Mouse (Mus musculus) cerebellum, adult 11-12 months (tissue): ENCODE data around the gene Shank3.
A peak's percentile ranks its signal among the peaks of the same experiment; 100 is the strongest.

ENCODE experiments used
- DNase-seq: peaks from one replicate; pipeline ENCODE4 v3.0.0; 2022

The Shank3 gene

DNA sequence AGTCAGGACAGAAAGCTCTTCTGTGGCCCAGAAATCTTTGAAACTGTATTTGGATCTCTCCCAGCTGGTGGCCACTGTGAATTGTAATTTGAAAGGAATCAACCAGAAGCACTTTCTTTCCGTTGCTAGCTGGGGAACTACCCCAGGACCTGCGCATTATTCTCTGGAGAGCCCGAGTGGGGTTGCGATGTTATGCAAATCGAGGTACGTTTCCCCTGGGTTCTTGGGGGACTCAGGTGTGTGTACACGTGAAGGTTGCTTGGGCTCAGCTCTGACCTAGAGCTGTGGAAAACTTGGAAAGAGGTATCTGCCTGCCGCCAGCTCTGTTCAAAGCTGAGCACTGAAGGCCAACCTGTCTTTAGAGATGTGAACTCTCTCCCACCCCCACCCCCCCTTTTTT lies 21.6 kb upstream of the Shank3 start:
- DNase-seq: no peak

DNA sequence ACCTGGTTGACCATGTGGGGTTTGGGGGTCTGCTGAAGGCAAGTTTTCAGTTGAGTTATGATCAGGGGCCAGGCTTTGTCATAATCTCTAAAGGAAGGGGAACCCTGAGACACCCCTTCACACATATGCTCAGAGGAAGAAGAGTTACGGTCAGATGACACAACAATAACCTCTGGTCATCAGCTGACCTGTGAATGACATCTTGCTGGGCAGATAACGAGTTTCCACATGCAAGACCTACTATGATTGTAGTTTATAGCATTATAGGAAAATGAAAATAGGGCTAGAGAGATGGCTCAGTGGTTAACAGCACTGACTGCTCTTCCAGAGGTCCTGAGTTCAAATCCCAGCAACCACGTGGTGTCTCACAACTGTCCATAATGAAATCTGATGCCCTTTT lies 20.8 kb upstream of the Shank3 start:
- no peak for DNase-seq

DNA sequence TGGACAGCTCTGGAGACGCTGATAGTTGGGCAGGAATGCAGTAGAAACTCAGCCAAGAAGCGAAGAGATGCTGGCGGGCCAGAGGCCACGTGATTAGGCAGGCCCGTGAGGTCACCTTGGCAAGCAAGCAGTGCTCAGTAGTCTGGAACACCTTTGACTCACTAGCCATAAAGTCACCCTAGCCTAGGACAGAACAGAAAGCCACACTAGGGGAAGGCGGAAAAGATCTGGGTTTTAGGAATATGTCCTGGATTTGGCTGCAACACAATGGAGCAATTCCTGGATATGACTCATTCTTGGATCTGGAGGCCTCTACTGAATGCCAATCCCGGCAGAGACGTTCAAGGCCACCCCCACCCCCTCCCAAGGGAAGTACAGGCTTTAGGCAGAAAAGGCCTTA lies 18.8 kb upstream of the Shank3 start:
- peak; percentile 82 for DNase-seq

DNA sequence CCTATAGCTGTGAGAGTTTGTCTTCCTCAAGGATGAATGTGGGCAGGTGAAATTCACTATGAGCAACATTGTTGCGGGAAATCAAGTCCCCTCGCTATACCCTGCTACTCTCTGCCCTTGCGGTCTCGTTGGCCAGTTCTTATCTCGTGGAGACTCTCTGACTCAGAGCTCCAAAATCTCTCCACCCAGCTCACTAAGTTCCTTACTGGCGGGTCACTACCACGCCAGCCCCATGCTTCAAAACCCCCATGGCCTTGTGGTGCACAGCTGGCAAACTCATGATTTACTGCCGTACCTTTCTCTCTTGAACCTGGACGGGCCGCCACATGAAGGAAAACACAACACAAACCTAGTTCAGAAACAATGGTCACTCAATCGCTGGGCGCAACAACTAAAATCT lies 11.2 kb upstream of the Shank3 start:
- no peak for DNase-seq

DNA sequence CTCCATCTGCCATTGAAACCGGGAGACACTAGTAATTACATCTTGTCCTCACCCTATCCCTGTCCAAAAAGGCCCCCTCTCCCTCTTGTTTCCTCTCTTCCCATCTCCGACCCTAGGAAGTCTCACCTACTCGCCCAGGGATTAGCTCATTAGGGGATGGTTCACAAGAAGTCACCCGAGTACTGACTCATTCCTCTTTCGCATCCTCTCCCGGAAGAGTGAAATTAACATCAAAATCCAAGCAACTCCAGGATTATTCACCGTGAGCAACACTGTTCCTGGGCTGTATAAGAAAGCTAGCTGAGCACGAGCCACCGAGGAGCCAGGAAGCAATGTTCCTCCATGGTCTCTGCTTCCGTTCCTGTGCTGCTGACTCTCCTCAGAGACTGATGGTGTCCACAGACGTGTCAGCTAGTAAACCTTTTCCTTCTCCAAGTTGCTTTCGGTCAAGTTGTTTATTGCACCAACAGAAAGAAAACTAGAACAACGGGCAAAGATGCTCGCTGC lies 10.8 kb upstream of the Shank3 start:
- DNase-seq: no peak

DNA sequence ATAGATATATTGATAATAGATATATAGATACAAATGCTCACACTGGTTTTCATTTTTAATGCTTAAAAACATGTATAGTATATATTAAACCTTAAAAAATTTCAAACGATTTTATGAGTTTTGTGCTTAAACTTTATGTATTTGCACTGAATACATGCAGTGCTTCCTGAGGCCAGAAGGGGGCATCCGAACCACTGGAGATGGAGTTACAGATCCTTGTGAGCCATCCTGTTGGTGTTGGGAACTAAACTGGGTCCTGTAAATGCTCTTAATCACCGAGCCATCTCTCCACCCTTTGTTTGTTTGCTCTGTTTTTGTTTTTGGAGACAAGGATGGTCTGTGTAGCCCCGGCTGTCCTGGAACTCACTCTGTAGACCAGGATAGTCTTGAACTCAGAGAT lies 4.5 kb upstream of the Shank3 start:
- DNase-seq: no peak

DNA sequence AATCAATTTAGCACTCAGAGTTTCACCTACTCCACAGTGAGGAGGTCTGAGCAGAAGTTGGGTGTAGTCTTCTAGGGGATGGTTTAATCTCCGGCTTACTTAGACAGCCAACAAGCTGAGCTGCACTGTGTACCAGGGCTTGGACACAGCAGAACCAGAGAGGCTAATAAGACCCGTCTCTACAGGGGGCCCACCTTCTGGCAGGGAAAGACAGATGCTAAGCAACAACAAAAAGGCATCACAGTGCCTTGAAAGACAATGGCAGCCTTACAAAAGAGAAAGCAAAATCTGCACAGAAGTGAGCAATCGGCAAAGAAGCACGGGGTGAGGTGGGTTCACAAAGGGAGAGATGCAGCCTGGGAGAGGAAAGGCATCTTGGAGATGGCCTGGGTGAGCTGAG lies 3.3 kb upstream of the Shank3 start:
- DNase-seq: no peak

DNA sequence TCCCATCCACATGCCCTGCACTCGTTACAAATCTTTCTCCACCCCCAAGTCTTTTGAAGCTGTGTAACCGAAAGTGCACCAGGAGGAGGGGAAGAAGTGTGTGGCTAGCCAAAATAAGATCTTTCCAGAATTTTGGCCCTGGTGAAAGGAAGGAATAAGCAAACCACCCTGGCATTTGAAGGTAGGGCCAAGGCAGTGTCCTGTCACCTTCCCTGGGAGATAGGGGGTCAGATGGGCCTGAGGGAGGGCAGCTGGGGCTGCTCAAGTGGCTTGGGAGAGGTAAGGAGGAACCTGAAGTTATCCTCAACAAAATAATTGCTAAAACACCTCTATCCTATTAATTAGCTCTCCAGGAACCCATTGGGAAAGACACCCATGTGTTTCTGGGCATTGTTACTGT lies 2.6 kb upstream of the Shank3 start:
- no peak for DNase-seq

DNA sequence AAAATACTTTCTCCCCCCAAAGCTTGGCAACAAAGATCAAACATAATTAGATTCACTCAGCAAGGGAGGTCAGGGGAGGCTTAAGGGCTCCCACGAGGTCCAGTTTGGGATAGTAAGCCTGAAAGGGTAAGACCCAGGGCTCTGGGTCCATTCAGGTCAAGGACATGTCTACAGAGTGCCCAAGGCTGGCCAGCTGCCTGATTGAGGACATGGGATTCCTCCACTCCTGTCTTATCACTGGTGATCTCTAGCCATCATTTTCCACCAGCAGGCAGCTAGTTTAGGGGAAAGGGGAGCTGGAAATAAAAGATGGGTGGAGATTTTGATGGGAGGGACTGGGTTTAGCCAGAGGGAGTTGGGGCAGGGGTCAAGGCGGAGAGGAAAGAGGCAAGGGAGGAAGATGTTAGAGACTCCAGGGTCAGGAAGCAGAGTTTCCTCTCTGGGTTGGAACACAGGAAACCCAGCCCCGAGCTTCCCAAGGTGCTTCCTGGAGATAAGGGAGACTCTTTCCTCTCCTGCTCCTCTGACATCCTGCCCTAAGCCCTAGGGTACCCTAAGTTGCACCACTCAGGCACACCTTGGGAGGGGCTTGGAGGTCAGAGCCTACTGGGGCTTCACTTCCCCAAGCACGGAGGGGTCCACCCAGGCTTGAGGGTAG lies 1.9 kb upstream of the Shank3 start:
- DNase-seq: peak; percentile 35

DNA sequence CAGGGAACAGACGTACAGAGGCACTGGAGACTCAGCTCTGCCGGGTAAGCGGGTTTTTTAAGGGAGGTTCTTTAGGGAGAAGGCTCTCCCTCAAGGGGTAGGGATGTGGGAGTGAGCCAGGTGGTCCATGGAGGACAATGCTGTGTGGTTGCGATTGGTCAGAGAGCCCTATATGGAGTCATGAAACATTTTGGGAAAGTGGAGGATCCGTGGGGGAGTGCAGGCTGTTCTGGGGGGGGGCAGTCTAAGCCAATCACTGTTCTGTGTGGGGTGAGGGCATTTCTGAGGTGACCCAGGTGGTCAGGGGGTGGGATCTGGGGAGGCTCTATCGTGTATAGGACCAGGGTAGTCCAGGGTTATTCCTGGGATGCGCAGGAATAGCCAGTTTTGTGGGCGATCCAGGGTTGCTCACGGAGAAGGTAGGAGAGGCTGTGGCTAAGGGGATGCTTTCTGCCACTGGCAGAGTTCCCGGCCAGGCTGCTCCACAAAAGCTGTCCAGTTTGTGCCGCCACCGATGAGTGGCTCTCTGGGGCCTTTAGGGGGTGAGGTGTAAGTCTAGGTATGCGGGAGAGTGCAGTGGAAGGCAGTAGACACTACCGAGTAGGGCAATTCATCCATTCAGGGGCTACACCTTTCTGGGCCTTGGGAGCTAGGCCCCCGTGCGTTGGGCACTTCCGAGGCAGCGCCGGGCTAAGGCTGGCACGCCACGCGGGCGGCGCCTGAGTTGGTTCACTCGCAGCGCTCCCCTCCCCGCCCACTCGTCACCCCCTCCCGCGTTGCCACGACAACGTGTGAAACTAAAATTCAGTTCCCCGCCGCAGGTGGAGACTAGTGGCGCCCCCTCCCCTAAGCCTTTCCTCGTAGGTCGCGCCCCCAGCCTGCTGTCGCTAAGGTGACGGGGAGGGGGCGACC lies 1.1 kb upstream of the Shank3 start:
- DNase-seq: peak; percentile 70

DNA sequence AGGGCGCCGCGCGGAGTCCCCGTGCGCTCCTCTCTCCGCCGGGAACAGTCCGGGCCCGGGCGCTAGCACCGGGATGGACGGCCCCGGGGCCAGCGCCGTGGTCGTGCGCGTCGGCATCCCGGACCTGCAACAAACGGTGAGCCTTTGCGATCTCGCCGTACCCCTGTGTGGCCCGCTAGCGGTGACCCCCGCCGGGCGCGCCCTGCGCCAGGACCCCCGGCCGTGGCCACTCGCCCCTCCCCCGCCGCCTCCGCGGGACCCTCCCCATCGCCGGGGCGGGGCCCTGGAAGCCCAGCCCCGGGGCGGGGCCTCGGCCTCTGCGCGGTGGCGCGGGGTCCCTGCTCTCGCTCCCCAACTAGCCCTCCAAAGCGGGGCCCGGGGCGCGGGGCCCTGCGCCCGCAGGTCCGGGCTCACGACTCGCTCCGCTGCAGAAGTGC lies 379 bp downstream of the Shank3 start:
- peak; percentile 60 for DNase-seq

DNA sequence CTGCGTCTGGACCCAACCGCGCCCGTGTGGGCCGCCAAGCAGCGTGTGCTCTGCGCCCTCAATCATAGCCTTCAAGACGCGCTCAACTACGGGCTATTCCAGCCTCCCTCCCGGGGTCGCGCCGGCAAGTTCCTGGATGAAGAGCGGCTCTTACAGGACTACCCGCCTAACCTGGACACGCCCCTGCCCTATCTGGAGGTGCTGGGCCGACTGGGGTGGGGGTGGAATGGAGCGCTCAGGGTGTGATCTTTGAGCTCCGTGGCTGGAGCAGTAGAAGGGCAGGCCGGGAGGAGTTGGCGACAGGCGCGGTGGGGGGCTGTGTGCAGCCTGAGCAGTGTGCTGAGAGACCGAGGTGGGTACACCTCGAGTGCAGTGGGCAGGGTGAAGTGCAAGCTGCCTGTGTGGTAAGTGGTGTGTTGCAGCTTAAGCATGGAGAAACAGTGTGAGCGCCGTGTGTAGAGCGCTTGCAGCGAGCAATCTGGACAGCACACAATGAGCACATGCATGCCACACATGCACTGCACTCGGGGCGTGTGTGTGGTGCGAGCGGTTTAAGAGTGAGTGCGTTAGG lies 883 bp downstream of the Shank3 start:
- DNase-seq: peak; percentile 65

DNA sequence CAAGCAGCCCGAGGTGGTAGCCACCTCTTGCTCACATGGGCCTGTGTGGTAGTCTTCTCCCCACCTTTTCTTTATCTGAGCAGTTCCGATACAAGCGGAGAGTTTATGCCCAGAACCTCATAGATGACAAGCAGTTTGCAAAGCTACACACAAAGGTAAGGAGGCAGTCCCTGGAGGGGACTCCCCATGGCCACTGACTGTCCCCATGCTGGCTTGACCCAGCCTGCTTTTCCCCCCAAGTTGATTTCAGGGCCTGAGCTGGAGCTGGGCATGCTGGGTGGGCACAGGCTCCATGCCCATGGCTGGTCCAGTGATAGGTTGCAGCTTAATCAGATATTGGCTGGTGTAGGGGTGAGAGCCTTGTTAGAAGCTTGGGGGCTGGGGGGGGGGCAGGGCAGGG lies 1.9 kb downstream of the Shank3 start:
- peak; percentile 27 for DNase-seq

DNA sequence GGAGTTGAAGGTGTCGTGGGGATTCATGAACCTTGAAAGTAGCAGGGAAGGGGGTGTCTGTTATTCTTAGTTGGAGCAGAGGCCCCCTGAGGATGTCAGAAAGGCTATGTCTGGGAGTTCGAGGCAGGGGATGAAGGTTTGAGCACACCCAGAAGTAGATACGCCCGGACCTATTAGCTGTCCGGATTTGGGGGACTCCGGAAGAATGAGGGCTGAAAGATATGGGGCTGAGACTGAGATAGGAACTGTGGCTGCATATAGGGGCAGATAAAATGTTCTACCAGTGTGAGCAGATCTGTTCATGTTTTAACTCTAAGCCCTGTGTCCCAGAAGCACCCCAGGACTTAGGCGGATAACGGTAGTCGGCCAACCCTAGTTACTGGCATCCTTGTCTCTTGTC lies 5.4 kb downstream of the Shank3 start:
- no peak for DNase-seq

DNA sequence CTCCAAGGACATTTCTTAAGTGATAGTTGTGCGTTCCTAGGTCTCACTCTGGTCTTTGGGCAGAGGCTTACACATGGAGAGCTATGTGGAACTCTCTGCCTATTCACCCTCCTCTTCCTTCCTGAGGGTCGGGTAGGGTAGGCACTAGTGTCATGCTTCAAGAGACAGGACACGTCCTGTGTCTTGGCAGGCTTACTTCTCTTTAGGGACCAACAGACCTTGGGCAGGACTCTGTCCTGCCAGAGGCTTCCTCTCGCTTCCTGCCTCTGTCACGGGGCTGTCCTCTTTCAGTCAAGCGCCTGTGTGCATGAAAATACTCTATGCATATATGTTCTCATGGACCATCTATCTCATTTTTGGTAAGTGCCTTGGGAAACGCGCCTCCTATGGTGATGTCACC lies 8.3 kb downstream of the Shank3 start:
- DNase-seq: no peak

DNA sequence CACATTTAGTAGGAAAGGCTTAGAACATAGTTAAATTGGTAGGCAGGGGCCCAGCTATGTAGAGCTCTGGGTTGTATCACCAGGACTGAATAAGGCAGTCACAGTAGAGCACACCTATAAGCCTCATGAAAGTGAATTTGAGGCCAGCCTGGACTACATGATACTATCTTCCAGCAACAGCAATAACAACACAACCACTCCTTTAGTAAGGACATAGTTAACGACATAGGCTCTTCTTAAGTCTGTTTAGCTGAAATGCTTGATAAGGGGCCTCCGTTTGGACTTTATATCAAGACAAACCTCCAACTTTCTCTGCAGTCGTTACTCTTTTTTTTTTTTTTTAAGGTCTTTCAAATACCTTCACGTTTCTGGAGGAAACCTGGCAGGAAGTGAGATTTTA lies 13.3 kb downstream of the Shank3 start:
- no peak for DNase-seq

DNA sequence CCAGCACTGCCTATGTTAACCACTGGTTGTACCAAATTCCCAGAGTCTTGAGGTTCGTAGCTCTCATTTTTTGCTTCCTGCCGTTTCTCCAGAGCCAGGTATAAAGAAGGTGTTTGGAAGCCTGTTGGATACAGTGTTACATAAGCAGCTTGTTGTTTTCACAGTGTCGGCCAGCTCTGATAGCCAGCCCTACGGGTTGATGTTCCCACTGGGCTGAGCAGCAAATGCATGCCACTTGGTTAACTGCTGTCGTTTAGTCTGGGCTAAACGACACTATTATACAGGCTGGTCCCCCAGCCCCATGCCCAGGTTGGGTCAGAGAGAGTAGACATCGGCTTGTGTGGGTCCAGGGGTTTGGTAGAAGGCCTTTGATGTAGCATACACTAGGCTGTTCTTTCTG lies 22.5 kb downstream of the Shank3 start:
- peak; percentile 76 for DNase-seq

DNA sequence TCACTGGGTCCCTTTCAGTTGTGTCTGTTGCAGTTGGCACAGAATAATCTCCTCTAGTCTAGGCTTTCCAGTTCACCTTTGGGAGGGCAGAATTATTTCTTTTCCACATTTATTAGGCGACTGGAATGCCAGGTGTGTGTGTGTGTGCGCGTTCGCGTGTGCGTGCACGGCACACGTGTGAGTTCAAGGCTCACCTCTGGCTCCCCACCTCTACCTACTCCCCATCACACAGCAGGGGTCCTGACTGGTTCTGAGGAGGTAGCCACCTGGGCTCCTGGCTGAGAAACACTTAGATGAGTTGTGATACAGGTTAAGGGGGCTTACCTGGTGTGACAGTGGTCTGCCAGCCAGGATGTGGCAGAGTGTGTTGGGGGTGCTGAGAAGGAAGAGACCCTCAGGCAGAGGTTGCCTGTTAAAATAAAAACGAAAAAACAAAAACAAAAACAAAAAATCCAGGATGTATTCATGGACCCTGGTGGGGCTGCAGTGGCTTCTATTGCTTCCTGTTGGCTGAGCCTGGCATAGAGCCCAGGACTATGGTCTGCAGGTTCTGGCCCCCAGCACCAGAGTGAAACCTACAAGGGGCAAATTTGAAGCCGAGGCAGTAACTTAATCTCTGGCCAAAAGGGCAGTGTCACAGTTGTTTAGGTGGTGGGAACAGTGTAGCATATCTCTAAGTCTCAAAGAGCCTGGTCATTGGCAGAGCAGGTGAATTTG lies 23.3 kb downstream of the Shank3 start:
- DNase-seq: peak; percentile 76

DNA sequence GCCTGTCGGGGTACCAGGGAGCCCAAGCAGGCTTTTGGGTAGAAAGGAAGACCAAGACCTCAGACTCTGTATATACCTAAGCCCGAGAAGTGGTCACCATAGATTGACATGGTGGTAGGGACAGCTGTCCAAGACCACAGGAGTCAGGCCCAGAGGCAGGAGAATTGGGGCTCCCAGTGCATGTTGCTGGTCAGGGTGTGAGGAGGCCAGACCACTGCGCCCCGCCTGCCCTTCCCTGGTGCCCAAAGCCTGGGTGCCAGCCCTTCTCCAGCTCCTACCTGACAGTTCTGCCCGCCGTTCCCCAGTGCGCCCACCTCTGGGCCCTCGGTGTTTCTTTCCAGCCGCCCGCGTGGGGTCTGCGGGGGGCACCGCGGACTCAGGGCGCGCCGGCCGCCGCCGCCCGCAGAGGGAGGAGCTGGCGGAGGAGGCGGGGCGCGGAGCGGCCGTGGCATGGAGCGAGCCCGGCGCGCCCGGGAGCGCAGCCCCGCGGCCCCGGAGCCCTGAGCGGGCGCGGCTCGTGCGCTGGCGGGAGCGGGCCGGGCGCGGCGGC lies 23.9 kb downstream of the Shank3 start:
- peak; percentile 79 for DNase-seq

DNA sequence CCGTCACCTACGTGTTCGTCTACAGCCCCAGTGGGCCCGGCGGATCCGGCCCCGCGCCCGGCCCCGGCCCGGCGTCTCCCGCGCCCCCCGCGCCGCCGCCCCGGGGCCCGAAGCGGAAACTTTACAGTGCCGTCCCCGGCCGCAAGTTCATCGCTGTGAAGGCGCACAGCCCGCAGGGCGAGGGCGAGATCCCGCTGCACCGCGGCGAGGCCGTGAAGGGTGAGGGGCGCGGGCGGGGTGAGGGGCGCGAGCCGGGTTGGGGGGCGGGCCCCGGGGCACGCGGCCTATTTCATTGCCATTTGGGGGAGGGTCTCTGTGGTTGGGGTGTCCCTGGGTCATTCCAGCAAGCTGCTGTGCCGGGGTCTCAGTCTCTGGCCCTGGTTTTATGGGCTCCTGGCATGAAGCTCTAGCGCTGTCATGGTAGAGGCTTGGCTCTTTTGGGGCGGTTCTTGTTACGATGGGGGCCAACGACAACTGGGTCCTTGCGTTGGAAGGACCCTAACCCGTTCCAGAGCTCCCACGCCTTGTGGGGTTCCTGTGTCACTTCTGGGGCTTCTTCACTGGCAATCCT lies 24.7 kb downstream of the Shank3 start:
- peak; percentile 75 for DNase-seq

DNA sequence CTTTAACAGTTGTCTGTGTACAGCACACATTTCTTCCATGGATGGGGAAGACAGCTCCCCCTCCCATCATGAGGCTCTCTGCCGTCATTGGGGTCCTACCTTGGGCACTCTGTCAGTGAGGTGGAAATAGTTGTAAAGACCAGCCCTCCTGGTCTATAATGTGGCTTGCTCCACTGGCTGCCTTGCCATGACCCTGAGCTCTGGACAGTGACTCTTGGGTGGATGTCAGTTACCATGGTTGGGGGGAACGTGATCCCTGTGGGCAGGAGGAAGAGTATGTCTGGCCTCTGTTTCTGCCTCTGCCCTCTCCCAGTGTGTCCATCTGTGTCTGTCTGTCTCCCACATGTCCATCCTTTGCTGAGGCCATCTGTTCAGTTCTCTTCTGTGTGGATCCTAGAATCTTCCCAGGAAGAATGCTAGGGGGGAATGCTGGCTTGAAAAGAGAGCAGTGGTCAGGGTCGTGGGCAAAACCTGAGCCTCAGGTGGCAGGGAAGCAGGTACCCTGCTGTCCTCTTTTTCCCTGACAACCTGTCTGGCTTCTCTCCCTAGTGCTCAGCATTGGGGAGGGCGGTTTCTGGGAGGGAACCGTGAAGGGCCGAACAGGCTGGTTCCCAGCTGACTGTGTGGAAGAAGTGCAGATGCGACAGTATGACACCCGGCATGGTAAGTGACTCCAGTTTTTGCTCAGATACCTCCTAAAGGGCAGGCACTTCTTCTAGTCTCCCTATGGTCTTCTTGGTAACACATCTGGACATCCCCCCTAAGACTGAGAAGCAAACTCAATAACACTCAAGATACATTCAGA lies 25.4 kb downstream of the Shank3 start:
- DNase-seq: peak; percentile 79

DNA sequence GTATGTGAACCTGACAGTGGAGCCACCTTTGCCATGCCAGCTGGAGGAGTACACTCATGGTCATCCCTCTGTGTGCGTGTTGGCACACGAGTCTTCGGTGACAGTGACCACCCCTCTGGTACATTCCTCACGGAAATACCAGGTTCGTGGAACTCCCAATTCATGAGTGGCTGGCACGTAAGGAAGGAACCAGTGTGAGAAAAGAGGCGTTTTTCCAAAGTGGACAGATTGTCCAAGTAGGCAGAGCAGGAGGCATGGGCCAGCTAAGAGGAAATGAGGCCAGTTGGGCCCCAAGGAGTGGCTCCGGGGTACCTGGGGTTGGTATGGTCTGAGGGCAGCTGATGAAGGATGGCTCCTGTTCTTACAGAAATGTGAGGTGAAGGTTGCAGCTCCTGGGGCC lies 26.0 kb downstream of the Shank3 start:
- DNase-seq: peak; percentile 90
